Mouse (Mus musculus) G1E (cell line): ENCODE data around the gene Phactr4. TPM values are rescaled to one million over a fixed set of nuclear protein-coding genes. Genes with fewer than 3 reads are reported as not detected.

Experiments used
- ATAC-seq: 2 replicates; pipeline ENCODE4 v1.8.0; 2016; ENCODE audit warnings: mild to moderate bottlenecking; ENCODE audit not compliant: insufficient number of reproducible peaks, poor library complexity, low FRiP score, severe bottlenecking; ENCODE audit errors: extremely low read depth
- DNase-seq: peaks from one replicate; pipeline ENCODE4 v3.0.0; 2012; ENCODE audit warnings: low spot score
- H3K27me3 ChIP-seq: 2 replicates; pipeline ENCODE4 v1.6.1; 2012; ENCODE audit warnings: mild to moderate bottlenecking, low read length, inconsistent platforms; ENCODE audit not compliant: insufficient read depth
- H3K36me3 ChIP-seq: replicated peaks from 2 replicates; pipeline ENCODE3; 2012; ENCODE audit warnings: mild to moderate bottlenecking, inconsistent platforms
- H3K4me1 ChIP-seq: 2 replicates; pipeline ENCODE4 v1.6.1; 2012; ENCODE audit warnings: low read depth, low read length, inconsistent platforms, mixed read lengths; ENCODE audit not compliant: insufficient read depth
- H3K4me3 ChIP-seq: 2 replicates; pipeline ENCODE4 v1.5.1; 2012; ENCODE audit warnings: low read depth, mild to moderate bottlenecking, inconsistent platforms, low read length, moderate library complexity, mixed read lengths
- H3K9me3 ChIP-seq: replicated peaks from 2 replicates; pipeline ENCODE4 v1.6.1; 2012; ENCODE audit warnings: inconsistent platforms
- CTCF ChIP-seq: IDR thresholded peaks from 2 replicates; pipeline ENCODE4 v1.5.1; 2012; ENCODE audit warnings: low read depth, low read length, inconsistent platforms, mixed read lengths
- GATA1 ChIP-seq: IDR thresholded peaks from 2 replicates; pipeline ENCODE4 v1.6.1; 2012; ENCODE audit warnings: borderline replicate concordance, low read length, inconsistent platforms, mixed read lengths
- GATA2 ChIP-seq: IDR thresholded peaks from 2 replicates; pipeline ENCODE4 v1.6.1; 2012; ENCODE audit warnings: low read depth, low read length, inconsistent platforms, borderline replicate concordance
- POLR2AphosphoS5 ChIP-seq: IDR thresholded peaks from 2 replicates; pipeline ENCODE4 v1.6.1; 2012; ENCODE audit warnings: low read depth, low read length, inconsistent platforms; ENCODE audit not compliant: insufficient replicate concordance
- TAL1 ChIP-seq: conservative IDR thresholded peaks from 2 replicates; pipeline ENCODE4 v1.6.1; 2012; ENCODE audit warnings: low read depth, low read length, inconsistent platforms, mixed read lengths
- polyA plus RNA-seq: library from polyadenylated mRNA; stranded (reverse); fragments of >175 nt; gene quantifications from 2 replicates; pipeline ENCODE4 v1.2.3, GENCODE M21; 2012
- total RNA-seq, 2 experiments: library from RNA; stranded (forward) in 1 of 2; stranded (reverse) in 1 of 2; fragments of 200-1000 nt in 1 of 2; fragments of >200 nt in 1 of 2; fragmentation: Nextera tagmentation in 1 of 2; gene quantifications; 2 replicates each; pipeline ENCODE4 v1.2.3; 2014 to 2017

Gene Phactr4
- total RNA-seq (2014; fragmentation: Nextera tagmentation) (72.5 and 86.2 TPM in 2 replicates), total RNA-seq (2017) (5.5 and 7.7 TPM in 2 replicates), polyA plus RNA-seq (15.0 and 15.2 TPM in 2 replicates)

- Histone ChIP-seq H3K4me1 (peaks cover 46% of the 10 kb centered on the region), H3K4me3 (peak within 1 kb of the TSS; percentile 92), H3K27me3 (no peaks in the 10 kb centered on the region), H3K36me3 (peaks cover 14% of the 10 kb centered on the region), H3K9me3 (no peaks in the 10 kb centered on the region)
- ATAC-seq (peak; percentile 90), DNase-seq (peak; percentile 83)
- no peak for TF ChIP-seq GATA1
- no peak for TF ChIP-seq POLR2AphosphoS5
- no peak for TF ChIP-seq TAL1
- TF ChIP-seq CTCF: no peak
- TF ChIP-seq GATA2: no peak
These were observed at the start of gene Phactr4 for GRCm38 (mm10) chr4:132421923-132422782. TSS of gene Phactr4 (minus strand) at chr4:132422489.

- peaks cover 20% of the 10 kb centered on the region for H3K4me1 ChIP-seq
These were observed 47.6 kb upstream of the Phactr4 start for GRCm38 (mm10) chr4:132469873-132470272.

GRCm38 (mm10) chr4:132464255-132464613, 41.9 kb upstream of the Phactr4 start:
- Histone ChIP-seq H3K4me3 (peak overlapping the region; percentile 92; the same call in 1 of the 2 replicates), H3K4me1 (peaks cover 46% of the 10 kb centered on the region), H3K9me3 (no peaks in the 10 kb centered on the region), H3K36me3 (peaks cover 31% of the 10 kb centered on the region), H3K27me3 (no peaks in the 10 kb centered on the region)
- DNase-seq (no peak), ATAC-seq (no peak)
- TF ChIP-seq POLR2AphosphoS5 (no peak), GATA1 (no peak), CTCF (no peak), TAL1 (no peak), GATA2 (no peak)

More at GRCm38 (mm10) chr4:132469873-132470272, 47.6 kb upstream of the Phactr4 start:
- Histone ChIP-seq H3K9me3 (no peaks in the 10 kb centered on the region), H3K36me3 (no peaks in the 10 kb centered on the region), H3K4me3 (no peak overlapping the region), H3K27me3 (peaks cover 8% of the 10 kb centered on the region; the same call in 1 of the 2 replicates)
- no peak for ATAC-seq
- DNase-seq: no peak
- TF ChIP-seq CTCF: no peak
- no peak for TF ChIP-seq GATA1
- no peak for TF ChIP-seq GATA2
- TF ChIP-seq POLR2AphosphoS5: no peak
- TF ChIP-seq TAL1: no peak

GRCm38 (mm10) chr4:132463430-132464254, 41.4 kb upstream of the Phactr4 start, which contains the start of gene Med18:
TSS of gene Med18 (minus strand) at chr4:132463921.
- ATAC-seq: peak; percentile 74
- H3K9me3 ChIP-seq: no peaks in the 10 kb centered on the region

GRCm38 (mm10) chr4:132462836-132463235, 40.5 kb upstream of the Phactr4 start:
- no peak for TF ChIP-seq GATA2
- TF ChIP-seq GATA1: no peak
- TF ChIP-seq TAL1: no peak
- no peak for TF ChIP-seq CTCF
- no peak for TF ChIP-seq POLR2AphosphoS5
- H3K27me3 ChIP-seq: no peaks in the 10 kb centered on the region
- H3K36me3 ChIP-seq: peaks cover 41% of the 10 kb centered on the region
- H3K4me1 ChIP-seq: peaks cover 54% of the 10 kb centered on the region
- no peaks in the 10 kb centered on the region for H3K9me3 ChIP-seq
- DNase-seq: peak; percentile 16
- H3K4me3 ChIP-seq: peak overlapping the region; percentile 92
- ATAC-seq: no peak

More at GRCm38 (mm10) chr4:132463430-132464254, 41.4 kb upstream of the Phactr4 start, which contains the start of gene Med18:
- Histone ChIP-seq H3K36me3 (peaks cover 34% of the 10 kb centered on the region), H3K27me3 (no peaks in the 10 kb centered on the region), H3K4me1 (peaks cover 48% of the 10 kb centered on the region), H3K4me3 (peak within 1 kb of the TSS; percentile 92)
- DNase-seq: peak; percentile 73
- no peak for TF ChIP-seq POLR2AphosphoS5
- TF ChIP-seq GATA2: no peak
- TF ChIP-seq TAL1: no peak

- ATAC-seq (no peak), DNase-seq (no peak)
- peaks cover 62% of the 10 kb centered on the region for H3K4me1 ChIP-seq
- no peaks in the 10 kb centered on the region for H3K9me3 ChIP-seq
- TF ChIP-seq POLR2AphosphoS5 (no peak), GATA2 (no peak), TAL1 (no peak), GATA1 (no peak), CTCF (no peak)
- no peaks in the 10 kb centered on the region for H3K27me3 ChIP-seq
- H3K36me3 ChIP-seq: peaks cover 64% of the 10 kb centered on the region
- no peak overlapping the region for H3K4me3 ChIP-seq
These were observed 37.9 kb upstream of the Phactr4 start for GRCm38 (mm10) chr4:132460225-132460624.
